Comparison of ENCODE assay signal across 8 mouse cellular contexts in genomic region chr1:171293906-171294297, GRCm38 (mm10). TPM values are rescaled to one million over a fixed set of nuclear protein-coding genes. Genes with fewer than 3 reads are reported as not detected.
DNase-seq lines count a peak whose midpoint lies in the region; ATAC-seq and TF ChIP-seq lines count a peak whose summit lies in the region.

No protein-coding gene starts in this region.

- H3K9ac ChIP-seq in heart, embryonic 15.5 days, result peak overlapping the region; percentile 83
- peak overlapping the region; percentile 94 for H3K9ac ChIP-seq in forebrain, embryonic 11.5 days (ENCODE audit: low read length)
- H3K9ac ChIP-seq in liver, embryonic 16.5 days (ENCODE audit: low read depth, low read length), result peak overlapping the region; percentile 91

- H3K4me1 ChIP-seq in heart, embryonic 15.5 days (replicated peaks), result peaks cover 8% of the 10 kb centered on the region
- H3K4me1 ChIP-seq in G1E (ENCODE audit: insufficient read depth, low read depth, low read length), result peaks cover 27% of the 10 kb centered on the region
- H3K4me1 ChIP-seq in forebrain, embryonic 11.5 days (replicated peaks; ENCODE audit: control insufficient read depth, insufficient read depth, low read length), result peaks cover 8% of the 10 kb centered on the region
- H3K4me1 ChIP-seq in liver, embryonic 16.5 days (ENCODE audit: control insufficient read depth, low read depth, low read length), result peaks cover 19% of the 10 kb centered on the region

- no peak for DNase-seq in heart, adult 9 months (ENCODE audit: low spot score in 2 of 2)
- DNase-seq in G1E (ENCODE audit: low spot score), result no peak
- DNase-seq in forebrain, embryonic 11.5 days (ENCODE audit: low spot score), result no peak
- DNase-seq in thymus, postnatal 14 days, result no peak
- DNase-seq in adrenal gland, postnatal 25 days, result no peak

- no peak for TF ChIP-seq CTCF in G1E (IDR thresholded peaks at IDR 0.05; ENCODE audit: low read depth, low read length)

- WGBS in heart, embryonic 15.5 days, result 37% methylated on average over 5 of the region's 5 CpGs
- 58% methylated on average over 5 of the region's 5 CpGs for WGBS in forebrain, embryonic 11.5 days
- 33% methylated on average over 5 of the region's 5 CpGs for WGBS in liver, embryonic 16.5 days (ENCODE audit: insufficient replicate concordance)

- peak overlapping the region; percentile 94; the same call in 1 of the 2 replicates for H3K27ac ChIP-seq in heart, embryonic 15.5 days
- peak overlapping the region; percentile 88; the same call in 1 of the 2 replicates for H3K27ac ChIP-seq in forebrain, embryonic 11.5 days (ENCODE audit: low read depth, low read length)
- H3K27ac ChIP-seq in liver, embryonic 16.5 days (ENCODE audit: low read length), result peak overlapping the region; percentile 93

- H3K4me3 ChIP-seq in heart, embryonic 15.5 days, result peak overlapping the region; percentile 80
- peak overlapping the region; percentile 80 for H3K4me3 ChIP-seq in G1E (ENCODE audit: low read depth, low read length)
- H3K4me3 ChIP-seq in forebrain, embryonic 11.5 days (ENCODE audit: low read depth, low read length), result peak overlapping the region; percentile 72
- H3K4me3 ChIP-seq in liver, embryonic 16.5 days (ENCODE audit: low read depth, low read length), result peak overlapping the region; percentile 90

- H3K36me3 ChIP-seq in heart, embryonic 15.5 days, result peaks cover 15% of the 10 kb centered on the region; the same call in 1 of the 2 replicates
- peaks cover 25% of the 10 kb centered on the region for H3K36me3 ChIP-seq in G1E (replicated peaks)
- H3K36me3 ChIP-seq in forebrain, embryonic 11.5 days (ENCODE audit: control insufficient read depth, insufficient read depth, low read length), result no peaks in the 10 kb centered on the region
- H3K36me3 ChIP-seq in liver, embryonic 16.5 days (ENCODE audit: control insufficient read depth, insufficient read depth), result peaks cover 4% of the 10 kb centered on the region; the same call in 1 of the 2 replicates

- H3K27me3 ChIP-seq in heart, embryonic 15.5 days, result peaks cover 22% of the 10 kb centered on the region
- H3K27me3 ChIP-seq in G1E (ENCODE audit: insufficient read depth, low read length), result no peaks in the 10 kb centered on the region
- peaks cover 3% of the 10 kb centered on the region; the same call in 1 of the 2 replicates for H3K27me3 ChIP-seq in forebrain, embryonic 11.5 days (ENCODE audit: control insufficient read depth, insufficient read depth, low read length)
- H3K27me3 ChIP-seq in liver, embryonic 16.5 days (ENCODE audit: control insufficient read depth, insufficient read depth, low read depth, low read length), result peaks cover 13% of the 10 kb centered on the region

- H3K4me2 ChIP-seq in heart, embryonic 15.5 days, result peak overlapping the region; percentile 72
- H3K4me2 ChIP-seq in forebrain, embryonic 11.5 days (ENCODE audit: low read depth, low read length, severe bottlenecking), result peak overlapping the region; percentile 53
- peak overlapping the region; percentile 55 for H3K4me2 ChIP-seq in liver, embryonic 16.5 days (ENCODE audit: low read depth, low read length)

- H3K9me3 ChIP-seq in heart, embryonic 15.5 days (replicated peaks), result no peaks in the 10 kb centered on the region
- H3K9me3 ChIP-seq in G1E (replicated peaks), result no peaks in the 10 kb centered on the region
- no peaks in the 10 kb centered on the region for H3K9me3 ChIP-seq in forebrain, embryonic 11.5 days (ENCODE audit: control insufficient read depth, low read length)
- H3K9me3 ChIP-seq in liver, embryonic 16.5 days (replicated peaks; ENCODE audit: control insufficient read depth, low read length), result no peaks in the 10 kb centered on the region; the same call in 1 of the 2 replicates

- ATAC-seq in heart, embryonic 15.5 days (replicated peaks; ENCODE audit: insufficient number of reproducible peaks, insufficient read depth, low FRiP score, low read depth), result no peak
- no peak for ATAC-seq in G1E (ENCODE audit: extremely low read depth, insufficient number of reproducible peaks, low FRiP score, poor library complexity, severe bottlenecking)
- no peak for ATAC-seq in forebrain, embryonic 11.5 days (replicated peaks; ENCODE audit: low FRiP score)
- no peak for ATAC-seq in liver, embryonic 16.5 days (ENCODE audit: low read depth)
- no peak for ATAC-seq in CD4-positive, CD25-positive, alpha-beta regulatory T cell, adult 4 months

RNA-seq across cellular contexts. Expression of gene Ufc1, which starts 0.9 kb away (rescaled TPM):
- polyA plus RNA-seq in heart, embryonic 15.5 days (2015; fragmentation: Nextera tagmentation; extraction: Ambion mirVana), result 83.6 and 85.0 TPM in 2 replicates
- 33.4 and 34.3 TPM in 2 replicates for total RNA-seq in G1E (2014; fragmentation: Nextera tagmentation)
- total RNA-seq in G1E (2017), result 96.2 and 111 TPM in 2 replicates
- 38.5 and 47.9 TPM in 2 replicates for polyA plus RNA-seq in G1E (2012)
- 92.4 and 97.5 TPM in 2 replicates for polyA plus RNA-seq in forebrain, embryonic 11.5 days (2014; fragmentation: Nextera tagmentation; extraction: Ambion mirVana)
- polyA plus RNA-seq in liver, embryonic 16.5 days (2015; fragmentation: Nextera tagmentation; extraction: Ambion mirVana), result 40.3 and 45.2 TPM in 2 replicates
- 10 to 100 TPM; 74.0 to 84.4 TPM for polyA plus RNA-seq in CD4-positive, CD25-positive, alpha-beta regulatory T cell, adult 4 months (2017; shearing (Covaris generic))
- 132 and 151 TPM in 2 replicates for total RNA-seq in adrenal gland, postnatal 25 days (2021)

RNA-seq across cellular contexts. Expression of gene Usp21, which starts 6.1 kb away (rescaled TPM):
- polyA plus RNA-seq in heart, embryonic 15.5 days (2015; fragmentation: Nextera tagmentation; extraction: Ambion mirVana), result 44.9 and 55.6 TPM in 2 replicates
- total RNA-seq in G1E (2014; fragmentation: Nextera tagmentation) (40.1 and 64.5 TPM in 2 replicates), G1E (2017) (11.8 and 12.8 TPM in 2 replicates)
- 44.1 and 53.3 TPM in 2 replicates for polyA plus RNA-seq in G1E (2012)
- polyA plus RNA-seq in forebrain, embryonic 11.5 days (2014; fragmentation: Nextera tagmentation; extraction: Ambion mirVana), result 110 and 114 TPM in 2 replicates
- polyA plus RNA-seq in liver, embryonic 16.5 days (2015; fragmentation: Nextera tagmentation; extraction: Ambion mirVana), result 23.1 and 25.3 TPM in 2 replicates
- polyA plus RNA-seq in CD4-positive, CD25-positive, alpha-beta regulatory T cell, adult 4 months (2017; shearing (Covaris generic)), result 10 to 100 TPM; 22.6 to 27.9 TPM
- total RNA-seq in adrenal gland, postnatal 25 days (2021), result 47.8 and 50.5 TPM in 2 replicates

RNA-seq across cellular contexts. Expression of gene Ppox, which starts 12.9 kb away (rescaled TPM):
- 32.7 and 47.2 TPM in 2 replicates for polyA plus RNA-seq in heart, embryonic 15.5 days (2015; fragmentation: Nextera tagmentation; extraction: Ambion mirVana)
- 45.7 and 168 TPM in 2 replicates for total RNA-seq in G1E (2014; fragmentation: Nextera tagmentation)
- total RNA-seq in G1E (2017), result 27.0 and 36.7 TPM in 2 replicates
- 38.5 and 53.0 TPM in 2 replicates for polyA plus RNA-seq in G1E (2012)
- 66.3 and 67.6 TPM in 2 replicates for polyA plus RNA-seq in forebrain, embryonic 11.5 days (2014; fragmentation: Nextera tagmentation; extraction: Ambion mirVana)
- polyA plus RNA-seq in liver, embryonic 16.5 days (2015; fragmentation: Nextera tagmentation; extraction: Ambion mirVana), result 205 and 206 TPM in 2 replicates
- 100 to 1,000 TPM in 1 of 2 experiments, 10 to 100 TPM in 1; 70.8 to 108 TPM for polyA plus RNA-seq in CD4-positive, CD25-positive, alpha-beta regulatory T cell, adult 4 months (2017; shearing (Covaris generic))
- total RNA-seq in adrenal gland, postnatal 25 days (2021), result 41.6 and 54.7 TPM in 2 replicates

RNA-seq across cellular contexts. Expression of gene B4galt3, which starts 23.8 kb away (rescaled TPM):
- 44.4 and 56.4 TPM in 2 replicates for polyA plus RNA-seq in heart, embryonic 15.5 days (2015; fragmentation: Nextera tagmentation; extraction: Ambion mirVana)
- total RNA-seq in G1E (2014; fragmentation: Nextera tagmentation) (27.3 and 30.8 TPM in 2 replicates), G1E (2017) (16.9 and 21.5 TPM in 2 replicates)
- polyA plus RNA-seq in G1E (2012), result 44.8 and 50.0 TPM in 2 replicates
- 72.3 and 75.5 TPM in 2 replicates for polyA plus RNA-seq in forebrain, embryonic 11.5 days (2014; fragmentation: Nextera tagmentation; extraction: Ambion mirVana)
- 22.6 and 23.2 TPM in 2 replicates for polyA plus RNA-seq in liver, embryonic 16.5 days (2015; fragmentation: Nextera tagmentation; extraction: Ambion mirVana)
- 10 to 100 TPM; 56.0 to 93.6 TPM for polyA plus RNA-seq in CD4-positive, CD25-positive, alpha-beta regulatory T cell, adult 4 months (2017; shearing (Covaris generic))
- total RNA-seq in adrenal gland, postnatal 25 days (2021), result 36.9 and 38.1 TPM in 2 replicates

RNA-seq across cellular contexts. Expression of gene Dedd, which starts 35.0 kb away (rescaled TPM):
- polyA plus RNA-seq in heart, embryonic 15.5 days (2015; fragmentation: Nextera tagmentation; extraction: Ambion mirVana), result 33.9 and 37.7 TPM in 2 replicates
- 53.6 and 56.4 TPM in 2 replicates for total RNA-seq in G1E (2014; fragmentation: Nextera tagmentation)
- total RNA-seq in G1E (2017), result 14.3 and 17.0 TPM in 2 replicates
- polyA plus RNA-seq in G1E (2012), result 17.7 and 29.9 TPM in 2 replicates
- 46.5 and 46.7 TPM in 2 replicates for polyA plus RNA-seq in forebrain, embryonic 11.5 days (2014; fragmentation: Nextera tagmentation; extraction: Ambion mirVana)
- 17.5 and 19.7 TPM in 2 replicates for polyA plus RNA-seq in liver, embryonic 16.5 days (2015; fragmentation: Nextera tagmentation; extraction: Ambion mirVana)
- 10 to 100 TPM; 36.8 to 43.8 TPM for polyA plus RNA-seq in CD4-positive, CD25-positive, alpha-beta regulatory T cell, adult 4 months (2017; shearing (Covaris generic))
- total RNA-seq in adrenal gland, postnatal 25 days (2021), result 35.9 and 36.5 TPM in 2 replicates
